Comparison of ENCODE assay signal across 15 mouse cellular contexts in the genomic region with DNA sequence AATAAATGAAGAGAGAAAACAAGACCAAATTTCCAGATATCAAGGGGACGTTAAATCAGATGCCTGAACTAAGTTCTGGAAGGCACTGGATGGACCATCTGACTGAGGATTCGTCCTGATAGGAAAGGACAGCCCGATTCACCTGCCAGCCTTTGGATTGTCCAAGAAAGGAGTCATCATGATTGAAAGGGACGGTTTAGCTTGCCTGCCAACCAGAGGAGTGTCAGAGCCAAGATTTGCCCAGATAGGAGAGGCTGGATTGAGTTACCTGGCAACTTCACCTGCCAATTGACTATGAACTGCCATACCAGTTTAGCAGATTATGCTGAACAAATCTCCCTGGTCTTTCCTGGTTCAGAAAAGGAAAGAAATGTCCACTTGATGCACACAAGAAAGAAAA.
"Had no signal": no experiment of that assay in that cellular context is flagged by ENCODE, and none has a peak within 500 bp of the region (broad histone marks: within the 10 kb centered on the region; RNA-seq: fewer than 3 reads in every experiment).

No protein-coding gene starts in this region.

- H3K4me3 ChIP-seq: lung, embryonic 15.5 days; megakaryocyte, embryonic 14.5 days; midbrain, embryonic 13.5 days; midbrain, embryonic 15.5 days; neural tube, embryonic 12.5 days; stomach, embryonic 15.5 days had no signal

- H3K27ac ChIP-seq: lung, embryonic 15.5 days; macrophage; midbrain, embryonic 13.5 days; midbrain, embryonic 15.5 days; neural tube, embryonic 12.5 days; stomach, embryonic 15.5 days; stomach, postnatal 0 days had no signal

- H3K36me3 ChIP-seq: lung, embryonic 15.5 days; midbrain, embryonic 13.5 days; midbrain, embryonic 15.5 days; neural tube, embryonic 12.5 days; stomach, embryonic 15.5 days had no signal

- DNase-seq: lung, adult 2 months; lung, postnatal 14 days; lung, postnatal 36 days; right cerebral cortex, postnatal 14 days; thymus, adult 2 months; thymus, postnatal 25 days; thymus, postnatal 4 days had no signal

- H3K4me1 ChIP-seq: lung, embryonic 15.5 days; megakaryocyte, embryonic 14.5 days; midbrain, embryonic 13.5 days; midbrain, embryonic 15.5 days; neural tube, embryonic 12.5 days; stomach, embryonic 15.5 days had no signal

- H3K9me3 ChIP-seq: lung, embryonic 15.5 days; midbrain, embryonic 13.5 days; midbrain, embryonic 15.5 days; neural tube, embryonic 12.5 days; stomach, embryonic 15.5 days had no signal

- H3K27me3 ChIP-seq: lung, embryonic 15.5 days; megakaryocyte, embryonic 14.5 days; midbrain, embryonic 13.5 days; midbrain, embryonic 15.5 days; neural tube, embryonic 12.5 days; stomach, embryonic 15.5 days had no signal
